Mouse (Mus musculus) Patski (cell line): ENCODE results near the gene Sorcs2. TPM values are rescaled to one million over a fixed set of nuclear protein-coding genes. Genes with fewer than 3 reads are reported as not detected.

Experiments
- ATAC-seq: fragments of 100-300 bp; one replicate; pipeline ENCODE4 v1.8.0; 2021
- CTCF ChIA-PET: fragments of 350-600 bp; sonication (Branson Sonifier 250); formaldehyde crosslinking; loops from one replicate; lab custom pipeline; 2022; ENCODE audit warnings: inconsistent platforms; lab: Charles Lee
- POLR2A ChIA-PET: fragments of 350-600 bp; sonication (Branson Sonifier 250); formaldehyde crosslinking; loops from one replicate; lab custom pipeline; 2022; ENCODE audit warnings: antibody characterized with exemption, inconsistent platforms; lab: Charles Lee
- DNase-seq: peaks from one replicate; pipeline ENCODE4 v3.0.0-alpha.2; 2011; ENCODE audit warnings: low read depth, low spot score
- H3K27me3 ChIP-seq: fragments of 371-371 bp; one replicate; pipeline ENCODE4 v1.5.1; 2021
- CTCF ChIP-seq: fragments of 100-300 bp; IDR thresholded peaks from one replicate; pipeline ENCODE4 v1.5.1; 2021
- in situ Hi-C: fragments of 300-500 bp; cut with MboI; formaldehyde crosslinking; loops from 3 replicates; pipeline ENCODE4 v1.11.1; 2018; ENCODE audit warnings: low pct_unique_long_range_greater_than_20kb, mixed read lengths
- polyA plus RNA-seq: library from polyadenylated mRNA; unstranded; gene quantifications from one replicate; pipeline ENCODE4 v1.2.3, GENCODE M21; 2021

Gene Sorcs2
- polyA plus RNA-seq, 1 experiment from 2014 or later, result 9.9 TPM

DNA sequence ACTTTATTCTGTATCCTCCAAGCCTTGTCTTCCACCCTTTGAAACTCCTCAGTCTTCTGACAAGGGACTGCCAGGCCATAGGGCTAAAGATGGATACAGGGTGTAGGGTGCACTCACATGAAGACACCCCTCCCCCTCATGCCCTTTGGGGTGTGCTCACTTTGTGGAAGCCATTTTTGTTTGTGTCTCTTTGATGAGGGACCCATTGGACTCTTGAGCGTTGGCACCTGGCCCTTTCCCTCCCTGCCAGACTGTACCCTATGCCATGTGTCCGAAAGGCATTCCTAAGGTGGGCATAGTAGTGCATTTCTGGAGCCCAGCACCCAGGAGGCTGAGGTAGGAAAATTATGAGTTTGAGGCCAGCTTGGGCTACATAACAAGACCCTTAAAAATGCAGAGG lies 341.0 kb downstream of the Sorcs2 start:
- CTCF ChIA-PET, result interaction anchor here (2.0 kb wide), 1 partner anchor 11 kb away, joined by 5 read pairs; no protein-coding TSS in a partner anchor
- TF ChIP-seq CTCF, result no peak
- in situ Hi-C loops, result no loop called here
- no peaks in the 10 kb centered on the region for H3K27me3 ChIP-seq
- DNase-seq, result no peak
- POLR2A ChIA-PET, result no interaction called here
- ATAC-seq, result no peak

DNA sequence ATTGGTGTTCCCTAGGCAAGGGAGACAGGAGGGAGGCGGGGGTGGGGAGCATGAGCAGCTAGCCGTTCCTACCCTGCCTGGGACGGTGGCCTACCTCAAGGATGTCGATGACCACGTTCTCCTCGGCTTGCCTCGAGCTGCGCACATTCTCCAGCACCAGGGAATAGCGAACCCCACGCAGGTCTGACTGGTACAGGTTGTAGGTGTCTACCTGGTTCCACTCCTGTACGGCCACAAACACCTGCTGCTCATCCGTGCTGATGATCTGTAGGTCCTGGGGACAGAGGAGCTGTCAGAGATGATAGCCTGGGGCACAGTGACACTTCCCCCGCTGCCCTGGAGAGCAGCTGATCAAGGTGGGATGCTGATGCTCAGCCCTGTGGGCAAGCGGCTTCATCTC lies 342.1 kb downstream of the Sorcs2 start:
- H3K27me3 ChIP-seq, result no peaks in the 10 kb centered on the region
- ATAC-seq (no peak), DNase-seq (no peak)
- in situ Hi-C loops, result no loop called here
- ChIA-PET CTCF (interaction anchor here (2.0 kb wide), 1 partner anchor 12 kb away, joined by 5 read pairs; no protein-coding TSS in a partner anchor), POLR2A (no interaction called here)
- TF ChIP-seq CTCF, result no peak

DNA sequence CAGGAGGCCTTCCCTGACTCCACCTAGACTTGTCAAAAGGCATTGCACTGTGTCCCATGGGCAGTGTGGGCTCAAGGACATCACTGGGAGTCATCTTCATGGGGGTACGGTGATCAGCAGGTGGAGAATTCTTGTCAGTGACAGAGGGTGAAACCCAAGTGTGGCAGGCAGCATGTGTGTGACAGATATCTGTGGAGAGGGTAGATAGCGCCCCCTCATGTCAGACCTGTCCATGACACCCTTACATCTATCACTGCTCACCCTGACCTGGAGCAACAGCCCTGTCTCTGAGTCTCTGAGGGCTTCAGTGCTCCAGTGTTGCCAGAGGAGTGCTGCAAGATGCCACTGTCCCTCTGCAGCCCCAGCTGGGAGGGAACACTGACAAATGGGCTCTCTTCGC lies 343.4 kb downstream of the Sorcs2 start:
- TF ChIP-seq CTCF, result no peak
- DNase-seq (no peak), ATAC-seq (no peak)
- no peaks in the 10 kb centered on the region for H3K27me3 ChIP-seq
- in situ Hi-C loops, result no loop called here
- POLR2A ChIA-PET, result no interaction called here
- CTCF ChIA-PET, result no interaction called here

DNA sequence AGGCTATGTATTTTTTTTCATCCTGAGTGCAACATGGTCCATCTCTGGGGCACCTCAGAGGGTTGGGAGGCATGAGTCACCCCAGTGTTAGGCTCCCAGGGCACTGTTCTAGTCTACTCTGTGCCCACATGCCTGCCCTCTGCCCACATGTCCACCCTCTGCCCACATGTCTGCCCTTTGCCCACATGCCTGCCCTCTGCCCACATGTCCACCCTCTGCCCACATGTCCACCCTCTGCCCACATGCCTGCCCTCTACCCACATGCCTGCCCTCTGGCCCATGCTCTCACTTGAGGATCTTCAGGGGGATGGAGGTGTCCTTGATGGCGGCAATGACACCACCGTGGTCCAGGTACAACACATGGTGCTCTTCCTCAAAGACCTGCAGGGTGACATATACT lies 354.8 kb downstream of the Sorcs2 start:
- DNase-seq (no peak), ATAC-seq (no peak)
- ChIA-PET CTCF (no interaction called here), POLR2A (no interaction called here)
- TF ChIP-seq CTCF, result no peak
- no peaks in the 10 kb centered on the region for H3K27me3 ChIP-seq
- in situ Hi-C loops, result no loop called here

- TF ChIP-seq CTCF, result no peak
- H3K27me3 ChIP-seq, result no peaks in the 10 kb centered on the region
- ChIA-PET POLR2A (no interaction called here), CTCF (no interaction called here)
- in situ Hi-C loops, result no loop called here
- DNase-seq (no peak), ATAC-seq (no peak)
These were observed 356.2 kb downstream of the Sorcs2 start for GRCm38 (mm10) chr5:36041756-36042155.

DNA sequence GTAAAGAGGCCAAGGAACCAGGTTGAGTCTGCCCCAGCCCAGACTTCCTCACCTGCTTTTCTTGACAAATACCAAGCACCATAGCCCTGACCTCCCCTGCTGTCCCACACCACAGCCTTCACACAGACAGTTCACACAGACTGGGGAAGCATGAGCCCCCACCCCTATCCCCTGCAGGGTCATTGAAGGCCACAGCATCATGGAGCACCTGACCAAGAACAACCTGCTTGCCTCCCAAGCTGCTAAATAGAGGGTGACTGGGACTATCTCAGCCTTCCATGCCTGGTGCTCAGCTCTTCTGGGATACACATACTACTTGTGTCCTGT lies 356.7 kb downstream of the Sorcs2 start:
- no peak for TF ChIP-seq CTCF
- CTCF ChIA-PET, result no interaction called here
- H3K27me3 ChIP-seq, result no peaks in the 10 kb centered on the region
- POLR2A ChIA-PET, result no interaction called here
- ATAC-seq (no peak), DNase-seq (no peak)
- in situ Hi-C loops, result no loop called here

DNA sequence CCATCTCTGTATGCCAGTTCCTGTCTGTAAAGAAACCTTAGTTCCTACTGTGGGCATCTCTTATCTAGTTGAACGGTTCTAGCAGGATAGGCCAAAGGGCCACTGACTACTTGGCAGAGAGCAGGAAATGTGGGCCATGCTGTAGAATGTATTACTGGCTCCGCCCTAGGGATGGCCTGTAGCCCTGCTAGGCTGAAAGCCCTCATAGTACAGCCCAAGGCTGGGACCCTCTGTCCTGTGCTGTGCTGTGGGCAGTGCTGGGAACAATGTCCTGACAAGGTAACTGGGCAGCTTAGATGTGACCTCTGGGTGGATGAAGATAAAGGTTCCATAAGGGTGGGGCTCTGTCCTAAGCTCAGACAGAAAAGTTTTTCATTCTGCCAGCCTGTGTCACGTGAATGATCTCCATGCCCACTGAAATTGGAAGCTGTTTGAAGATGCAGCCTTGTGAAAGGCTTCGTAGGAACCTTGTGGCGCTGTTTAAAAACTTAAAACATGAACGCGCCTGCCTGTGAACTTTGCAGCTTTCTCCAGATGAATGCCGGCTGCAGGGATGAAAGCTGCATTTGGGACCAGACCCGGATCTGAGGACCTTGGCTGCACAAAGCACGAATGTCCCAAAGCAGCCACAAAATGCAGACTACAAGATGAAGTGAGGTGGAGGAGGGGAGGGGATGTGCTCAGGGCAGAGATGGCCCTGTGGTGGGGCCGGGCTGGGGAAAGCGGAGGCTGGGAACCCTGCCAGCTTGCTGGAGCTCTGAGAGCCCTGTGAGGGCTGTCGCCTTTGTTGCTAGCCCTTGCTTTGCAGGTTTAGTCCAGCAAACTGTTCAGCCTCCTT lies 357.3 kb downstream of the Sorcs2 start:
- POLR2A ChIA-PET, result no interaction called here
- no peak for DNase-seq
- no peak for TF ChIP-seq CTCF
- no peak for ATAC-seq
- CTCF ChIA-PET, result no interaction called here
- in situ Hi-C loops, result no loop called here
- no peaks in the 10 kb centered on the region for H3K27me3 ChIP-seq

GRCm38 (mm10) chr5:36039596-36039995 lies 358.3 kb downstream of the Sorcs2 start:
- CTCF ChIA-PET, result no interaction called here
- TF ChIP-seq CTCF, result no peak
- ATAC-seq (no peak), DNase-seq (no peak)
- in situ Hi-C loops, result loop anchor here (10.0 kb wide), 1 partner anchor 285 kb away; no protein-coding TSS in a partner anchor
- POLR2A ChIA-PET, result no interaction called here
- no peaks in the 10 kb centered on the region for H3K27me3 ChIP-seq

DNA sequence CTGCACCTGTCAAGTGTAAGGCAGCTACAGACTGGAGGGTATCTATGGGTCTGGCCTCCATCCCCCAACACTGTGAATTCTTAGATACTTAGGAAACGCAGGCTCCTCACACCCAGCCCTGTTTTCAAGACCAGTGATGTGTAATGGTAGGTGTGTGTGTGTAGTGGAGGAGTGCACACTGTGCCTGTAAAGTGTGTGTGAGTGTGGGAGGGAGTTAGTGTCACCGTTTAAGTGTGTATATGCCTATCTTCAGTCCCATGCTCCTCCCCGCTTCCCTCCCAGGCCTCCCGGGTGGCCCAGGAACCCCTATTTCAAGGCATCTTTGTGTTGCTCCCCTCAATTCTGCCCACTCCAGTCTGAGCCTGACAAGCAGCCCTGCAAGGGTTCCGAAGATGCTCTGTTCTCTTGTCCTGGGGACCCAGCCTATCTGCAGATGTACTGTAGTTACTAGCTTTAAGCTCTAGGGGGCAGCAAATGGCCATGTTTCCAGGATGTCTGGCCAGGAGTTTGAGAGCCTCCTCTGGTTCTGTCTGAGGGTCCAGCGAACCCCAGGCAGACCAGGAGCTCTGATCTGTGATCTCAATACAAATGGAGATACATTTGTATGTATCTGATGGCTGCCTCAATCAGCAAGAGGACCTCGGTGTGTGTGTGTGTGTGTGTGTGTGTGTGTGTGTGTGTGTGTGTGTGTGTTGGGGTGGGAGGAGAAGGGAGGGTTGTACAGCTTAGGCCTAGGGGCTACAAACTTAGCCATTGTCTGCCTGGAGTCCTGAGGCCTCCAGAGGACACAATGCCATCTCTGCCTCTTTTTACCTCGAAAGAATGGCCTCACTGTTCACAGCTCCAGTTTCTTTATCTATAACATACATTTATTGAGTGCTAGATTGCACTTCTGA lies 364.2 kb downstream of the Sorcs2 start:
- no peaks in the 10 kb centered on the region for H3K27me3 ChIP-seq
- TF ChIP-seq CTCF, result no peak
- POLR2A ChIA-PET, result no interaction called here
- CTCF ChIA-PET, result interaction anchor here (0.9 to 1.8 kb wide), 10 partner anchors 21 to 430 kb away, joined by 3 to 4 read pairs (median 3); partner anchors contain the start of gene Sorcs2
- ATAC-seq (no peak), DNase-seq (peak; percentile 39)
- in situ Hi-C loops, result loop anchor here (5.0 to 10.0 kb wide), 3 partner anchors 99 to 369 kb away; no protein-coding TSS in a partner anchor

- DNase-seq, result no peak
- ChIA-PET CTCF (interaction anchor here (0.9 to 1.6 kb wide), 3 partner anchors 13 to 373 kb away, joined by 3 to 4 read pairs (median 4); partner anchors contain the start of gene Sorcs2), POLR2A (no interaction called here)
- TF ChIP-seq CTCF, result no peak
- no peaks in the 10 kb centered on the region for H3K27me3 ChIP-seq
- in situ Hi-C loops, result no loop called here
- no peak for ATAC-seq
These were observed 372.9 kb downstream of the Sorcs2 start for GRCm38 (mm10) chr5:36025076-36025475.
